Mouse (Mus musculus): ENCODE data around the gene Timm8b.

DNA sequence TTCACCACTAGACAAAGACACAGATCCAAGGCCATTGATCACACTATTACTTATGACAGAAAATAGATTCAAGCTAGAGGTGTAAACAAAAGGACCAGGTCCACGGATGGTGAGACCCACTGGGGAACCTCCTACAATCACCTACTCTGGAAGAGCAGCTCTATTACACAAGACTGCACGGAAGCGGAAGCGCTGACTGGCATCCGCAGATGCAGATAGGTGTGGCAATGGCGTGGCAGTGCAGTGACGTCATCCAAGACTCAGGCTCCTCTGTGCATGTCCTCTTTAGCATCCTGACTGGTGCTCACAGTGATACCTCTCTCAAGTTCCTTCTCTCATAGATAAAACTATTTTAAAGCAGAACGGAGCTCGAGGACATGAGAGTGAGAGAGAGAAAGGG lies 10.8 kb upstream of the Timm8b start:
- TF ChIP-seq CTCF (IDR thresholded peaks at IDR 0.05; ENCODE audit: low read depth, low read length) (no peak), EP300 (IDR thresholded peaks at IDR 0.05; ENCODE audit: insufficient read depth, low read depth, low read length) (no peak), POLR2A (IDR thresholded peaks at IDR 0.05; ENCODE audit: insufficient read depth, low read length) (no peak)
